In genomic region chr11:8761626-8762025, GRCm38 (mm10) we compare ENCODE assay signal across 18 mouse cellular contexts.
DNase-seq lines count a peak whose midpoint lies in the region; ATAC-seq lines count a peak whose summit lies in the region.
"Had no signal": no experiment of that assay in that cellular context is flagged by ENCODE, and none has a peak within 500 bp of the region (broad histone marks: within the 10 kb centered on the region; RNA-seq: fewer than 3 reads in every experiment).

No protein-coding gene starts in this region.

- H3K36me3 ChIP-seq in kidney, embryonic 14.5 days (ENCODE audit: control insufficient read depth, insufficient read depth, low read length), result no peaks in the 10 kb centered on the region
- H3K36me3 ChIP-seq in limb, embryonic 12.5 days, result no peaks in the 10 kb centered on the region
- H3K36me3 ChIP-seq in neural tube, embryonic 15.5 days, result no peaks in the 10 kb centered on the region
- H3K36me3 ChIP-seq: embryonic facial prominence, embryonic 13.5 days; hindbrain, embryonic 15.5 days; liver, embryonic 12.5 days had no signal

- no peak overlapping the region for H3K4me2 ChIP-seq in kidney, embryonic 14.5 days (replicated peaks; ENCODE audit: low read depth, low read length)
- H3K4me2 ChIP-seq in limb, embryonic 12.5 days, result no peak overlapping the region
- H3K4me2 ChIP-seq in neural tube, embryonic 15.5 days, result no peak overlapping the region
- H3K4me2 ChIP-seq: embryonic facial prominence, embryonic 13.5 days; forebrain, embryonic 13.5 days; hindbrain, embryonic 15.5 days; liver, embryonic 12.5 days had no signal

- H3K27ac ChIP-seq in kidney, embryonic 14.5 days (ENCODE audit: low read depth, low read length), result peak overlapping the region; percentile 74; the same call in 1 of the 2 replicates
- H3K27ac ChIP-seq in limb, embryonic 12.5 days, result peak overlapping the region; percentile 92
- H3K27ac ChIP-seq in neural tube, embryonic 15.5 days (replicated peaks), result 0 out of 2 replicates have a peak overlapping the region, but pooled peaks have one; percentile 0
- H3K27ac ChIP-seq: embryonic facial prominence, embryonic 13.5 days; forebrain, embryonic 13.5 days; hindbrain, embryonic 15.5 days; liver, embryonic 12.5 days had no signal

- no peak for DNase-seq in kidney, postnatal 14 days
- peak; percentile 37 for DNase-seq in embryo, embryonic 9.5 days (ENCODE audit: extremely low spot score)
- DNase-seq in heart, adult 8-10 months (ENCODE audit: low spot score), result no peak
- no peak for DNase-seq in frontal cortex, postnatal 25 days (ENCODE audit: low spot score in 2 of 2)
- DNase-seq in left cerebral cortex, adult 18-20 months (ENCODE audit: low spot score in 2 of 2), result no peak
- DNase-seq: cerebellum, adult 11-12 months; right cerebral cortex, postnatal 4 days; thymus, adult 2 months had no signal

- no peaks in the 10 kb centered on the region for H3K27me3 ChIP-seq in kidney, embryonic 14.5 days (ENCODE audit: control insufficient read depth, insufficient read depth, low read length)
- no peaks in the 10 kb centered on the region for H3K27me3 ChIP-seq in limb, embryonic 12.5 days
- H3K27me3 ChIP-seq in neural tube, embryonic 15.5 days (replicated peaks), result no peaks in the 10 kb centered on the region
- H3K27me3 ChIP-seq: embryonic facial prominence, embryonic 13.5 days; forebrain, embryonic 13.5 days; hindbrain, embryonic 15.5 days; liver, embryonic 12.5 days had no signal

- peak; percentile 88 for ATAC-seq in kidney, embryonic 14.5 days (ENCODE audit: low FRiP score, low TSS enrichment)
- peak; percentile 64; the same call in 1 of the 2 replicates for ATAC-seq in limb, embryonic 12.5 days (ENCODE audit: insufficient number of reproducible peaks, insufficient read depth, low FRiP score, low TSS enrichment, low read depth)
- no peak for ATAC-seq in neural tube, embryonic 15.5 days (ENCODE audit: low FRiP score)
- ATAC-seq: activated CD4-positive, CD25-positive, alpha-beta regulatory T cell, adult 4 months; CD4-positive, CD25-positive, alpha-beta regulatory T cell, adult 4 months; forebrain, embryonic 13.5 days; liver, embryonic 12.5 days; lung, postnatal 0 days had no signal

- no peak overlapping the region for H3K4me3 ChIP-seq in kidney, embryonic 14.5 days (ENCODE audit: low read length)
- H3K4me3 ChIP-seq in limb, embryonic 12.5 days (replicated peaks), result no peak overlapping the region
- no peak overlapping the region for H3K4me3 ChIP-seq in neural tube, embryonic 15.5 days (replicated peaks)
- H3K4me3 ChIP-seq: embryonic facial prominence, embryonic 13.5 days; forebrain, embryonic 13.5 days; hindbrain, embryonic 15.5 days; liver, embryonic 12.5 days had no signal

- no peaks in the 10 kb centered on the region for H3K9me3 ChIP-seq in kidney, embryonic 14.5 days (ENCODE audit: control insufficient read depth, low read length)
- no peaks in the 10 kb centered on the region for H3K9me3 ChIP-seq in limb, embryonic 12.5 days
- no peaks in the 10 kb centered on the region for H3K9me3 ChIP-seq in neural tube, embryonic 15.5 days (replicated peaks)
- H3K9me3 ChIP-seq: embryonic facial prominence, embryonic 13.5 days; forebrain, embryonic 13.5 days; hindbrain, embryonic 15.5 days; liver, embryonic 12.5 days had no signal

- H3K4me1 ChIP-seq in kidney, embryonic 14.5 days (ENCODE audit: control insufficient read depth, insufficient read depth, low read length), result peaks cover 21% of the 10 kb centered on the region
- H3K4me1 ChIP-seq in limb, embryonic 12.5 days (replicated peaks), result peaks cover 40% of the 10 kb centered on the region
- H3K4me1 ChIP-seq in neural tube, embryonic 15.5 days, result 0 out of 2 replicates have a peak, but pooled peaks cover 8% of the 10 kb centered on the region
- H3K4me1 ChIP-seq: forebrain, embryonic 13.5 days; hindbrain, embryonic 15.5 days; liver, embryonic 12.5 days had no signal

- no peak overlapping the region for H3K9ac ChIP-seq in kidney, embryonic 14.5 days (ENCODE audit: low read depth, low read length)
- no peak overlapping the region for H3K9ac ChIP-seq in limb, embryonic 12.5 days (replicated peaks)
- no peak overlapping the region for H3K9ac ChIP-seq in neural tube, embryonic 15.5 days (replicated peaks)
- H3K9ac ChIP-seq: embryonic facial prominence, embryonic 13.5 days; forebrain, embryonic 13.5 days; hindbrain, embryonic 15.5 days; liver, embryonic 12.5 days had no signal

Comparison
In these comparisons a context has a peak if more than half of its experiments do, and no peak if none do; other contexts are left out.
1. H3K27ac ChIP-seq: peak in every context shown above with its lines; median percentile 92 in limb, embryonic 12.5 days; 74 in kidney, embryonic 14.5 days; 0 in neural tube, embryonic 15.5 days.